Mouse (Mus musculus): ENCODE measurements around the gene Dbp. TPM values are rescaled to one million over a fixed set of nuclear protein-coding genes. Genes with fewer than 3 reads are reported as not detected.
A peak's percentile ranks its signal among the peaks of the same experiment; 100 is the strongest.
"Not testable (repeated sequence)": the region's sequence is repeated elsewhere in the genome, so short reads cannot be mapped to it uniquely, and the experiment has no call there.

The Dbp gene
- 85.2 and 85.6 TPM in 2 replicates for polyA plus RNA-seq (2012; ENCODE audit: insufficient read depth, insufficient read length, missing spikeins)

GRCm38 (mm10) chr7:45704730-45705442, at the start of gene Dbp:
Dbp (plus strand) TSS chr7:45705088.
- Histone ChIP-seq H3K4me3 (ENCODE audit: insufficient read depth, low read length) (peak within 1 kb of the TSS; percentile 83), H3K4me1 (ENCODE audit: control insufficient read depth, insufficient read depth, low read length) (peaks cover 21% of the 10 kb centered on the region), H3K27ac (ENCODE audit: insufficient read depth, low read depth, low read length) (peak within 1 kb of the TSS; percentile 87)
- no peak for TF ChIP-seq CTCF (IDR thresholded peaks at IDR 0.05; ENCODE audit: low read depth, low read length)
- TF ChIP-seq POLR2A (IDR thresholded peaks at IDR 0.05; ENCODE audit: borderline replicate concordance, low read depth, low read length), result no peak

GRCm38 (mm10) chr7:45660746-45661478, 44.0 kb upstream of the Dbp start:
- Histone ChIP-seq H3K4me3 (ENCODE audit: insufficient read depth, low read length) (no peak overlapping the region), H3K27ac (ENCODE audit: insufficient read depth, low read depth, low read length) (no peak overlapping the region), H3K4me1 (ENCODE audit: control insufficient read depth, insufficient read depth, low read length) (peaks cover 10% of the 10 kb centered on the region)
- no peak for TF ChIP-seq POLR2A (IDR thresholded peaks at IDR 0.05; ENCODE audit: borderline replicate concordance, low read depth, low read length)
- TF ChIP-seq CTCF (IDR thresholded peaks at IDR 0.05; ENCODE audit: low read depth, low read length), result no peak

- H3K4me1 ChIP-seq (ENCODE audit: control insufficient read depth, insufficient read depth, low read length), result peaks cover 10% of the 10 kb centered on the region
- H3K4me3 ChIP-seq (ENCODE audit: insufficient read depth, low read length); H3K27ac ChIP-seq (ENCODE audit: insufficient read depth, low read depth, low read length): not testable (repeated sequence)
Measured at GRCm38 (mm10) chr7:45661702-45662101, 43.2 kb upstream of the Dbp start.

- TF ChIP-seq POLR2A (IDR thresholded peaks at IDR 0.05; ENCODE audit: borderline replicate concordance, low read depth, low read length), result no peak
- no peak for TF ChIP-seq CTCF (IDR thresholded peaks at IDR 0.05; ENCODE audit: low read depth, low read length)
- Histone ChIP-seq H3K27ac (ENCODE audit: insufficient read depth, low read depth, low read length) (no peak overlapping the region), H3K4me3 (ENCODE audit: insufficient read depth, low read length) (no peak overlapping the region), H3K4me1 (ENCODE audit: control insufficient read depth, insufficient read depth, low read length) (peaks cover 7% of the 10 kb centered on the region)
Measured at GRCm38 (mm10) chr7:45665303-45666138, 39.4 kb upstream of the Dbp start.

- Histone ChIP-seq H3K4me3 (ENCODE audit: insufficient read depth, low read length) (no peak within 1 kb of the TSS), H3K4me1 (ENCODE audit: control insufficient read depth, insufficient read depth, low read length) (peaks cover 1% of the 10 kb centered on the region), H3K27ac (ENCODE audit: insufficient read depth, low read depth, low read length) (no peak within 1 kb of the TSS)
- TF ChIP-seq CTCF (IDR thresholded peaks at IDR 0.05; ENCODE audit: low read depth, low read length) (no peak), POLR2A (IDR thresholded peaks at IDR 0.05; ENCODE audit: borderline replicate concordance, low read depth, low read length) (no peak)
Measured at GRCm38 (mm10) chr7:45666161-45666560, 38.7 kb upstream of the Dbp start, which contains the start of gene Fut2. Fut2 (minus strand) TSS chr7:45666394.

- Histone ChIP-seq H3K4me1 (ENCODE audit: control insufficient read depth, insufficient read depth, low read length) (no peaks in the 10 kb centered on the region), H3K27ac (ENCODE audit: insufficient read depth, low read depth, low read length) (no peak overlapping the region), H3K4me3 (ENCODE audit: insufficient read depth, low read length) (no peak overlapping the region)
- TF ChIP-seq POLR2A (IDR thresholded peaks at IDR 0.05; ENCODE audit: borderline replicate concordance, low read depth, low read length) (no peak), CTCF (IDR thresholded peaks at IDR 0.05; ENCODE audit: low read depth, low read length) (no peak)
Measured at GRCm38 (mm10) chr7:45667761-45668160, 37.1 kb upstream of the Dbp start.

- TF ChIP-seq CTCF (IDR thresholded peaks at IDR 0.05; ENCODE audit: low read depth, low read length) (no peak), POLR2A (IDR thresholded peaks at IDR 0.05; ENCODE audit: borderline replicate concordance, low read depth, low read length) (no peak)
- Histone ChIP-seq H3K4me3 (ENCODE audit: insufficient read depth, low read length) (no peak overlapping the region), H3K27ac (ENCODE audit: insufficient read depth, low read depth, low read length) (no peak overlapping the region), H3K4me1 (ENCODE audit: control insufficient read depth, insufficient read depth, low read length) (no peaks in the 10 kb centered on the region)
Measured at GRCm38 (mm10) chr7:45668921-45669320, 36.0 kb upstream of the Dbp start.

GRCm38 (mm10) chr7:45677627-45678295, 27.1 kb upstream of the Dbp start:
- peaks cover 35% of the 10 kb centered on the region for H3K4me1 ChIP-seq (ENCODE audit: control insufficient read depth, insufficient read depth, low read length)
- no peak for TF ChIP-seq POLR2A (IDR thresholded peaks at IDR 0.05; ENCODE audit: borderline replicate concordance, low read depth, low read length)
- TF ChIP-seq CTCF (IDR thresholded peaks at IDR 0.05; ENCODE audit: low read depth, low read length), result no peak
- H3K4me3 ChIP-seq (ENCODE audit: insufficient read depth, low read length), result no peak overlapping the region
- no peak overlapping the region for H3K27ac ChIP-seq (ENCODE audit: insufficient read depth, low read depth, low read length)

- TF ChIP-seq POLR2A (IDR thresholded peaks at IDR 0.05; ENCODE audit: borderline replicate concordance, low read depth, low read length) (no peak), CTCF (IDR thresholded peaks at IDR 0.05; ENCODE audit: low read depth, low read length) (no peak)
- peaks cover 35% of the 10 kb centered on the region for H3K4me1 ChIP-seq (ENCODE audit: control insufficient read depth, insufficient read depth, low read length)
- no peak overlapping the region for H3K4me3 ChIP-seq (ENCODE audit: insufficient read depth, low read length)
Measured at GRCm38 (mm10) chr7:45678513-45678912, 26.4 kb upstream of the Dbp start.

More at GRCm38 (mm10) chr7:45678513-45678912, 26.4 kb upstream of the Dbp start:
- H3K27ac ChIP-seq (ENCODE audit: insufficient read depth, low read depth, low read length), result no peak overlapping the region
